Mouse (Mus musculus) limb, embryonic 12.5 days (tissue): Measurements from ENCODE around the gene 9130023H24Rik. TPM values are rescaled to one million over a fixed set of nuclear protein-coding genes. Genes with fewer than 3 reads are reported as not detected.
A peak's percentile ranks its signal among the peaks of the same experiment; 100 is the strongest.

Experiments used
- ATAC-seq: fragments of 200-750 bp; cut with Nextera tagmentation; 2 replicates; pipeline ENCODE4 v1.8.0; 2017; ENCODE audit warnings: low read depth, moderate TSS enrichment; ENCODE audit not compliant: insufficient number of reproducible peaks, insufficient read depth, low FRiP score, low TSS enrichment
- H3K27ac ChIP-seq: fragments of 300-500 bp; sonication (generic); 2 replicates; pipeline ENCODE4 v1.5.1; 2016; ENCODE audit warnings: mild to moderate bottlenecking, moderate library complexity
- H3K27me3 ChIP-seq: fragments of 300-500 bp; sonication (generic); 2 replicates; pipeline ENCODE4 v1.6.1; 2016; ENCODE audit warnings: mild to moderate bottlenecking, moderate library complexity
- H3K36me3 ChIP-seq: fragments of 300-500 bp; sonication (generic); 2 replicates; pipeline ENCODE4 v1.6.1; 2016; ENCODE audit warnings: mild to moderate bottlenecking, moderate library complexity
- H3K4me1 ChIP-seq: fragments of 300-500 bp; sonication (generic); replicated peaks from 2 replicates; pipeline ENCODE4 v1.6.1; 2016
- H3K4me2 ChIP-seq: fragments of 300-500 bp; sonication (generic); 2 replicates; pipeline ENCODE4 v1.6.1; 2016; ENCODE audit warnings: mild to moderate bottlenecking, moderate library complexity
- H3K4me3 ChIP-seq: fragments of 300-500 bp; sonication (generic); replicated peaks from 2 replicates; pipeline ENCODE4 v1.5.1; 2016; ENCODE audit warnings: mild to moderate bottlenecking
- H3K9ac ChIP-seq: fragments of 300-500 bp; sonication (generic); replicated peaks from 2 replicates; pipeline ENCODE4 v1.6.1; 2016; ENCODE audit warnings: mild to moderate bottlenecking, moderate library complexity
- H3K9me3 ChIP-seq: fragments of 300-500 bp; sonication (generic); 2 replicates; pipeline ENCODE4 v1.6.1; 2016; ENCODE audit warnings: mild to moderate bottlenecking, moderate library complexity
- WGBS: fragments of 180-500 bp; shearing (Covaris S2); methylation state at CpG from one replicate; pipeline ENCODE4 v1.1.7; 2016; 5-methylcytosine and 5-hydroxymethylcytosine counted together
- polyA plus RNA-seq: library from polyadenylated mRNA; unstranded; fragments of >200 nt; fragmentation: Nextera tagmentation; extraction: Ambion mirVana; gene quantifications from 2 replicates; pipeline ENCODE4 v1.2.1, GENCODE M21; 2016

9130023H24Rik gene
- polyA plus RNA-seq, 1 experiment from 2014 or later, result 9.9 TPM

GRCm38 (mm10) chr7:128246496-128247391 lies 8.9 kb upstream of the 9130023H24Rik start, which contains the start of gene Tgfb1i1:
Gene Tgfb1i1, plus strand, starts transcription at chr7:128246812.
- peaks cover 36% of the 10 kb centered on the region for H3K36me3 ChIP-seq

GRCm38 (mm10) chr7:128245547-128245946 lies 7.7 kb upstream of the 9130023H24Rik start:
- peaks cover 48% of the 10 kb centered on the region for H3K36me3 ChIP-seq
- H3K4me1 ChIP-seq, result peaks cover 13% of the 10 kb centered on the region
- no peak overlapping the region for H3K4me3 ChIP-seq
- H3K4me2 ChIP-seq, result no peak overlapping the region
- peaks cover 10% of the 10 kb centered on the region; the same call in 1 of the 2 replicates for H3K27me3 ChIP-seq
- no peak overlapping the region for H3K27ac ChIP-seq
- no peak overlapping the region for H3K9ac ChIP-seq
- no peaks in the 10 kb centered on the region for H3K9me3 ChIP-seq
- whole genome bisulfite sequencing, result 92% methylated on average over 4 of the region's 4 CpGs
- no peak for ATAC-seq

More at GRCm38 (mm10) chr7:128246496-128247391, 8.9 kb upstream of the 9130023H24Rik start, which contains the start of gene Tgfb1i1:
- Histone ChIP-seq H3K27me3 (peaks cover 10% of the 10 kb centered on the region; the same call in 1 of the 2 replicates), H3K27ac (peak within 1 kb of the TSS; percentile 81), H3K4me2 (peak within 1 kb of the TSS; percentile 68), H3K9ac (peak within 1 kb of the TSS; percentile 57), H3K9me3 (no peaks in the 10 kb centered on the region), H3K4me3 (peak within 1 kb of the TSS; percentile 47), H3K4me1 (peaks cover 15% of the 10 kb centered on the region)
- ATAC-seq, result peak; percentile 44; the same call in 1 of the 2 replicates
- WGBS, result 3% methylated on average over 20 of the region's 30 CpGs

GRCm38 (mm10) chr7:128244410-128245025 lies 6.7 kb upstream of the 9130023H24Rik start:
- Histone ChIP-seq H3K4me1 (peaks cover 16% of the 10 kb centered on the region), H3K27ac (no peak overlapping the region), H3K9ac (no peak overlapping the region), H3K4me2 (no peak overlapping the region), H3K27me3 (peaks cover 10% of the 10 kb centered on the region; the same call in 1 of the 2 replicates), H3K9me3 (no peaks in the 10 kb centered on the region), H3K4me3 (no peak overlapping the region), H3K36me3 (peaks cover 58% of the 10 kb centered on the region)
- WGBS, result 91% methylated on average over 18 of the region's 18 CpGs
- no peak for ATAC-seq

GRCm38 (mm10) chr7:128243921-128244320 lies 6.1 kb upstream of the 9130023H24Rik start:
- peaks cover 9% of the 10 kb centered on the region; the same call in 1 of the 2 replicates for H3K27me3 ChIP-seq
- H3K9me3 ChIP-seq, result no peaks in the 10 kb centered on the region
- no peak for ATAC-seq
- H3K27ac ChIP-seq, result no peak overlapping the region
- H3K4me2 ChIP-seq, result no peak overlapping the region
- WGBS, result 58% methylated on average over 10 of the region's 10 CpGs
- no peak overlapping the region for H3K9ac ChIP-seq
- no peak overlapping the region for H3K4me3 ChIP-seq
- H3K36me3 ChIP-seq, result peaks cover 55% of the 10 kb centered on the region
- H3K4me1 ChIP-seq, result peaks cover 19% of the 10 kb centered on the region

- Histone ChIP-seq H3K4me3 (no peak overlapping the region), H3K9ac (no peak overlapping the region), H3K9me3 (no peaks in the 10 kb centered on the region), H3K27me3 (no peaks in the 10 kb centered on the region), H3K4me2 (no peak overlapping the region), H3K4me1 (peaks cover 17% of the 10 kb centered on the region), H3K36me3 (peaks cover 55% of the 10 kb centered on the region), H3K27ac (no peak overlapping the region)
- ATAC-seq, result no peak
- 97% methylated on average over 16 of the region's 16 CpGs for WGBS
Observed at GRCm38 (mm10) chr7:128242331-128242730, 4.5 kb upstream of the 9130023H24Rik start.

GRCm38 (mm10) chr7:128240131-128240784 lies 2.4 kb upstream of the 9130023H24Rik start:
- 92% methylated on average over 27 of the region's 27 CpGs for WGBS
- H3K4me2 ChIP-seq, result no peak overlapping the region
- H3K4me1 ChIP-seq, result peaks cover 11% of the 10 kb centered on the region
- no peak overlapping the region for H3K4me3 ChIP-seq
- H3K27ac ChIP-seq, result no peak overlapping the region
- H3K9ac ChIP-seq, result peak overlapping the region; percentile 27; the same call in 1 of the 2 replicates
- H3K36me3 ChIP-seq, result peaks cover 59% of the 10 kb centered on the region
- no peaks in the 10 kb centered on the region for H3K9me3 ChIP-seq
- no peak for ATAC-seq
- H3K27me3 ChIP-seq, result no peaks in the 10 kb centered on the region

GRCm38 (mm10) chr7:128238991-128239390 lies 1.2 kb upstream of the 9130023H24Rik start:
- no peak for ATAC-seq
- H3K4me3 ChIP-seq, result peak overlapping the region; percentile 72
- no peaks in the 10 kb centered on the region for H3K27me3 ChIP-seq
- H3K27ac ChIP-seq, result peak overlapping the region; percentile 96
- peak overlapping the region; percentile 73 for H3K4me2 ChIP-seq
- peaks cover 11% of the 10 kb centered on the region for H3K4me1 ChIP-seq
- peaks cover 48% of the 10 kb centered on the region for H3K36me3 ChIP-seq
- WGBS, result 29% methylated on average over 4 of the region's 4 CpGs
- no peak overlapping the region for H3K9ac ChIP-seq
- no peaks in the 10 kb centered on the region for H3K9me3 ChIP-seq

- peaks cover 38% of the 10 kb centered on the region for H3K36me3 ChIP-seq
- peak overlapping the region; percentile 73 for H3K4me2 ChIP-seq
- H3K4me1 ChIP-seq, result peaks cover 18% of the 10 kb centered on the region
- H3K27ac ChIP-seq, result peak overlapping the region; percentile 96
- no peak; the same call in none of the 2 replicates for ATAC-seq
- peak overlapping the region; percentile 72 for H3K4me3 ChIP-seq
- H3K9me3 ChIP-seq, result no peaks in the 10 kb centered on the region
- peak overlapping the region; percentile 78 for H3K9ac ChIP-seq
- no peaks in the 10 kb centered on the region for H3K27me3 ChIP-seq
- under 1% methylated on average over 25 of the region's 25 CpGs for WGBS
Observed at GRCm38 (mm10) chr7:128237593-128237926, 271 bp downstream of the 9130023H24Rik start.

GRCm38 (mm10) chr7:128236856-128237592 lies 807 bp downstream of the 9130023H24Rik start, which contains the start of gene Armc5:
Gene Armc5, plus strand, starts transcription at chr7:128237342.
- Histone ChIP-seq H3K27me3 (no peaks in the 10 kb centered on the region), H3K36me3 (peaks cover 33% of the 10 kb centered on the region), H3K27ac (peak within 1 kb of the TSS; percentile 96), H3K4me2 (peak within 1 kb of the TSS; percentile 73), H3K9me3 (no peaks in the 10 kb centered on the region), H3K9ac (peak within 1 kb of the TSS; percentile 78), H3K4me3 (peak within 1 kb of the TSS; percentile 72), H3K4me1 (peaks cover 23% of the 10 kb centered on the region)
- ATAC-seq, result no peak
- 25% methylated on average over 37 of the region's 37 CpGs for WGBS

GRCm38 (mm10) chr7:128236426-128236825 lies 1.4 kb downstream of the 9130023H24Rik start:
- Histone ChIP-seq H3K9ac (no peak overlapping the region), H3K27ac (no peak overlapping the region), H3K36me3 (peaks cover 27% of the 10 kb centered on the region), H3K4me2 (0 out of 2 replicates have a peak overlapping the region, but pooled peaks have one; percentile 73), H3K27me3 (no peaks in the 10 kb centered on the region), H3K4me3 (peak overlapping the region; percentile 72), H3K4me1 (peaks cover 23% of the 10 kb centered on the region), H3K9me3 (no peaks in the 10 kb centered on the region)
- ATAC-seq, result no peak
- WGBS, result 91% methylated on average over 13 of the region's 13 CpGs
